In the genomic region with DNA sequence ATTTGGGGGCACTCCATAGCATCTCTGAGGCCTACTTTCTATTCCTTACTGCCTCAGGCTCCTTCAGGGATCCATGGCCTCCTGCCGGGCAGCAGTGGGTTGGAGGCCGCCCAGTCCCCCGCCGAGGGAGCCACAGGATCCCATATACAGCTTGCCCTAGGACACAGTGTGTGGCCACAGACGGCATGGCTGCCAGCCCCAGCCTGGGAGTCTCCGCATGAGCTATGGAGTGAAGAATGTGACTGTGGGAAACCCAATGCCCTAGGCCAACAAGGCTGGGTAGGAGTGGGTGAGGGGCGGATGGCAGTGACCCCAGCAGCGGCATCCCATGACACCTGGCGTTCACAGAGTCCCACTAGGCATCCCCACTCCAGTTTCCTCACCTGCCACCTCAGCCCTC, we compare ENCODE assay signal across 17 mouse cellular contexts.
"Had no signal": no experiment of that assay in that cellular context is flagged by ENCODE, and none has a peak within 500 bp of the region (broad histone marks: within the 10 kb centered on the region; RNA-seq: fewer than 3 reads in every experiment).

No protein-coding gene starts in this region.

- H3K9me3 ChIP-seq: limb, embryonic 12.5 days; liver, embryonic 13.5 days; lung, embryonic 15.5 days; megakaryocyte, embryonic 14.5 days; midbrain, embryonic 15.5 days; neural tube, embryonic 12.5 days had no signal

- H3K4me2 ChIP-seq: limb, embryonic 12.5 days; liver, embryonic 13.5 days; lung, embryonic 15.5 days; midbrain, embryonic 11.5 days; midbrain, embryonic 15.5 days; neural tube, embryonic 12.5 days had no signal

- H3K4me3 ChIP-seq: left cerebral cortex, adult 2 months; limb, embryonic 12.5 days; liver, embryonic 13.5 days; lung, embryonic 15.5 days; megakaryocyte, embryonic 14.5 days; midbrain, embryonic 15.5 days; neural tube, embryonic 12.5 days had no signal

- H3K27me3 ChIP-seq: limb, embryonic 12.5 days; liver, embryonic 13.5 days; lung, embryonic 15.5 days; midbrain, embryonic 15.5 days; neural tube, embryonic 12.5 days had no signal

- H3K4me1 ChIP-seq: liver, embryonic 13.5 days; lung, embryonic 15.5 days; megakaryocyte, embryonic 14.5 days; midbrain, embryonic 15.5 days; neural tube, embryonic 12.5 days had no signal

- H3K27ac ChIP-seq: kidney, postnatal 0 days; left cerebral cortex, adult 2 months; limb, embryonic 12.5 days; liver, embryonic 13.5 days; lung, embryonic 15.5 days; macrophage; midbrain, embryonic 15.5 days; neural tube, embryonic 12.5 days; stomach, postnatal 0 days had no signal

- H3K36me3 ChIP-seq: limb, embryonic 12.5 days; liver, embryonic 13.5 days; lung, embryonic 15.5 days; midbrain, embryonic 15.5 days; neural tube, embryonic 12.5 days had no signal

- ATAC-seq: liver, postnatal 0 days; midbrain, embryonic 15.5 days had no signal

- DNase-seq: kidney, postnatal 4 days; liver; liver, embryonic 13.5 days; liver, postnatal 0 days; lung, postnatal 14 days; thymus, adult 18-20 months; thymus, postnatal 14 days had no signal

- H3K9ac ChIP-seq: limb, embryonic 12.5 days; liver, embryonic 13.5 days; liver, postnatal 0 days; lung, embryonic 15.5 days; midbrain, embryonic 15.5 days; neural tube, embryonic 12.5 days had no signal
